Mouse (Mus musculus) regulatory T cell (primary cell): ENCODE measurements at regions not wholly inside any gene's neighbourhood (a gene's known extent, or its start where the extent isn't known, plus 50 kb on each side); places are given as distances from the start of the nearest gene placed in this dataset.

ENCODE experiments used
- in situ Hi-C: fragments of 300-600 bp; cut with MboI, MseI; formaldehyde crosslinking; loops from one replicate; pipeline ENCODE4 v1.15.1; 2025; ENCODE audit warnings: high pct_unique_total_duplicates

DNA sequence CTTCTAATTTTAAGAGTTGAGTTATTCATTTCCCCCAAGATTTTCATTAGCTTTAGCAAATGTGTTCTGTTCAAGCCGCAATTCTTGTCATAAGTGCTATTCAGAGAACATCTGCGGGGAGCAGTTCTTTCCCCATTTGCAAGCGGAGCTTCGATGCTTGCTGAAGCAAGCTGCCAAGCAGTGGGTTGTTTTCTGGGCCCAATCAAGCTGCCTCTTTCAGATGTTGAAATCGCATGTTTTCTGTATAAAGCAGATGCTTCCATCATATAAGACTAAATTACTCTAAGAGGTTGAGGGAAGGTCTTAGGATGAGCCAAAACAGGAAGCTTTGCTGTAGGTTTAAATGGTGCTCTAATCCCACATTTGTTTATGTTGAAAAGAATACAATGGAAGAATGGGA lies 547.4 kb downstream of the Abca13 start:
- in situ Hi-C loops = loop anchor here (5.0 kb wide), 1 partner anchor 52 kb away; no protein-coding TSS in a partner anchor

DNA sequence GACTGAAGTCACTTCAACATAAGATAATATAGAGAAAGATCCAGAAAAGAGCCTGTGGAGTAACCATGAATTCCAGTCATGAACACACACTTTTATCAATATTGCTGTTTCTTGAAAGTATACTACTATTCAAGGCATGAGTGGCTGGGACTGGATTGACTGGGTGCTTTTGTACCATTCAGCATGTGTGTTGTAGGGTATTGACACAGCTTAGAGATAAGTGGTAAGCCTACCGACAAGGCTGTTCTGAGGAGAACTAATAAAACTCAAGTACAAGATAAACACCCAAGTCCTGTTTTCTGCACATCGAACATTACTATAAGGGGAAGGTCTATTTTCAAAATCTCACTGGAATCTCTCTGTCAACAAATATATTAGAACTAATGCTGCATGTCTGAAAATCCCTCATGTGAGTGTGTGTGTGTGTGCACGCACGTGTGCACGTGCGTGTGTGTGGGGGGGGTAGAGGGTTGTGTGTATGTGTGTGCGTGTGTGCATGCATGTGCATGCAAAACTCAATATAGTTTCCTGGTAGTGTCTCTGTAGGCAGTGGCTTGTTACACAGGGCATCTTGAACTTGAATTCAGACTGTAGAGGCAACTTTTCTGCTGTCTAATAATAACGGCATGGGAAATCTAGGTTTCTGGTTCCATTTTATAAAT lies 588.6 kb downstream of the Abca13 start:
- in situ Hi-C loops = no loop called here

DNA sequence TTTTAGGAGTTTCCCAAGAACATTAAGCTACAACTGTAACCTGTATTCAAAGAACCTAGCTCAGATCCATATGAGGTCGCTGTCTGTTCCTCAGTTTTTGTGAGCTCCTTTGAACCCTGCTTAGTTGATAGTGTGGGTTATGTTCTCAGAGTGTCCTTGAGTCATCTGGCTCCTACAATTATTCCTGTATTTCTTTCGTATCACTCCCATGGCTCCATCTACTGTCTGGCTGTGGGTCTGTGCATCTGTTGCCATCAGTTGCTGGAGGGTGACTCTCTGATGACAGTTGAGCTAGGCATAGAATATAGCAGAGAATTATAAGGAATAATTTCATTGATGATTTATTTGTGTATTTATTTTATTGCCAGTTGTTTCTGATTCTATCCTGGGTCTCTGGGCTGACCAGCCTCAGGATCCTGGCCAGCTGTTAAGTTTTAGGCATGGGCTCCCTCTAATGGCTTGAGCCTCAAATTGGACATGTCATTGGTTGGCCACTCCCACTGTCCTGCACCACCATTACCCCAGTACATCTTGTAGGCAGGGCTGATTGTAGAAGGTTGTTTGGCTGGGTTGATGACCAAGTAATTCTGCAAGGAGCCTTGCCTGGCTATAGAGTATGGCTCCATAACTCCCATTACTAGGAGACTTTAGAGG lies 601.6 kb downstream of the Abca13 start:
- in situ Hi-C loops = no loop called here

DNA sequence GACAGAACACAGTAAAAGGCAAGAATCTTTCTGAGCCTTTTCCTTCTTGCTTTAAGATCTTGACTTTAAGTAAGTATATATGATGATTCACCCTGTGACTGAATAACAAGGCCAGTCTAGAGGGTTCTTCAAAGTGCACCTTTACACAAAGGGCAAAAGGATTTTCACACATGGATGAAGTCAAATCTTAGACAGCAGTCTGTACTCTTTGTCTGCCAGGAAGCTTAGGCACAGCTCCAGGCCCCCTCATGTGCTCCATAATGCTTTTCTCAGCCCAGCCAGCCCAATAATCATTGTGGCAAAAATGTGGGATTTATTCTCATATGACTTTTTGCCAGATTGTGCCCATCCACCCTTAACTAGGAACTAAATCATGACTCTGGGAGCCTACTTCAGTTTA lies 647.9 kb downstream of the Abca13 start:
- in situ Hi-C loops = loop anchor here (10.0 kb wide), 1 partner anchor 1435 kb away; no protein-coding TSS in a partner anchor

DNA sequence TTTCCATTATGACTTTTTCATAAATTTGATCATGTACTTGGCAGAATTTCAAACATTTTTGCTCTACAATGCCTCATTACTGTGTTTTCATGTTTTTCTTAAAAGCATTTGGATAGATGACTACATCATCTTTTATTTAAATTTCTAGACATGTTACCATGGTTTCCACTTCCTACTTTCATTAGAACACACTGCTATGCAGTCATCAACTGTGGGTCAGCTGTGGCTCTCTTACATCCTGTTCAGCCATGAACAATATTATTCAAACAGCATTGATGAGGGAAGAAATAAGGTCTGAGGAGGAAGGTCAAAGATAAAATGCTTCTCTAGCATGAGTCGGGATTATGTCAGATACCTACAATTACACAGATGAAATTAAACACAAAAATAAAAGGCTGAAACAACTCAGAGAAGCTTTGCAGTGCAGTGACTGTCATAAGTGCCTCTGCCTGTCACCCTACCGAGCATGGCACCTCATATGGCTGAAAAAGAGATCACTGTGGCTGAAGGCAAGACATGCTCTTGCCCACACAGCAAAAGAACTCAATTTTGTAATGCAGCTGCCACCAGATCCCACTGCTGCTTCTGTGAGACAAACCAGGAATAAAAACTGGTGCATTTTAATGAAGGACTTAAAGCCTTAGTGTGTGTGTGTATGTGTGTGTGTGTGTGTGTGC lies 676.9 kb downstream of the Abca13 start:
- in situ Hi-C loops = no loop called here
